Mouse (Mus musculus): ENCODE measurements around the gene Me3. TPM values are rescaled to one million over a fixed set of nuclear protein-coding genes. Genes with fewer than 3 reads are reported as not detected.

Gene Me3
- total RNA-seq, 2 experiments from 2014 or later: 100 to 105 TPM

- DNase-seq (ENCODE audit: low spot score in 2 of 2): no peak
Observed at GRCm38 (mm10) chr7:89664197-89664596, 32.0 kb downstream of the Me3 start.

- no peak for DNase-seq (ENCODE audit: low spot score in 2 of 2)
Observed at GRCm38 (mm10) chr7:89666361-89666760, 34.2 kb downstream of the Me3 start.

- no peak for DNase-seq (ENCODE audit: low spot score in 2 of 2)
Observed at GRCm38 (mm10) chr7:89667570-89667969, 35.4 kb downstream of the Me3 start.

- DNase-seq (ENCODE audit: low spot score in 2 of 2): no peak
Observed at GRCm38 (mm10) chr7:89669461-89669860, 37.3 kb downstream of the Me3 start.

GRCm38 (mm10) chr7:89671104-89671831 lies 39.1 kb downstream of the Me3 start:
- DNase-seq (ENCODE audit: low spot score in 2 of 2): peak; percentile 23 to 44

GRCm38 (mm10) chr7:89676176-89676575 lies 44.0 kb downstream of the Me3 start:
- DNase-seq (ENCODE audit: low spot score in 2 of 2): no peak

GRCm38 (mm10) chr7:89677850-89678249 lies 45.7 kb downstream of the Me3 start:
- DNase-seq (ENCODE audit: low spot score in 2 of 2): no peak

GRCm38 (mm10) chr7:89678719-89679118 lies 46.5 kb downstream of the Me3 start:
- DNase-seq (ENCODE audit: low spot score in 2 of 2): no peak

GRCm38 (mm10) chr7:89679139-89679538 lies 46.9 kb downstream of the Me3 start:
- DNase-seq (ENCODE audit: low spot score in 2 of 2): no peak

- DNase-seq (ENCODE audit: low spot score in 2 of 2): no peak
Observed at GRCm38 (mm10) chr7:89679621-89680140, 47.5 kb downstream of the Me3 start.

- DNase-seq (ENCODE audit: low spot score in 2 of 2): no peak
Observed at GRCm38 (mm10) chr7:89680891-89681290, 48.7 kb downstream of the Me3 start.

- DNase-seq (ENCODE audit: low spot score in 2 of 2): no peak
Observed at GRCm38 (mm10) chr7:89681666-89682470, 49.7 kb downstream of the Me3 start.

GRCm38 (mm10) chr7:89698186-89698585 lies 66.0 kb downstream of the Me3 start:
- no peak for DNase-seq (ENCODE audit: low spot score in 2 of 2)

- DNase-seq (ENCODE audit: low spot score in 2 of 2): no peak
Observed at GRCm38 (mm10) chr7:89699668-89700350, 67.6 kb downstream of the Me3 start.

GRCm38 (mm10) chr7:89700511-89700910 lies 68.3 kb downstream of the Me3 start:
- DNase-seq (ENCODE audit: low spot score in 2 of 2): no peak

- no peak for DNase-seq (ENCODE audit: low spot score in 2 of 2)
Observed at GRCm38 (mm10) chr7:89710776-89711175, 78.6 kb downstream of the Me3 start.

- DNase-seq (ENCODE audit: low spot score in 2 of 2): no peak
Observed at GRCm38 (mm10) chr7:89713059-89713458, 80.9 kb downstream of the Me3 start.

GRCm38 (mm10) chr7:89716226-89716625 lies 84.0 kb downstream of the Me3 start:
- no peak for DNase-seq (ENCODE audit: low spot score in 2 of 2)

GRCm38 (mm10) chr7:89717521-89717920 lies 85.3 kb downstream of the Me3 start:
- DNase-seq (ENCODE audit: low spot score in 2 of 2): no peak

GRCm38 (mm10) chr7:89718264-89718663 lies 86.1 kb downstream of the Me3 start:
- DNase-seq (ENCODE audit: low spot score in 2 of 2): no peak

GRCm38 (mm10) chr7:89720256-89720655 lies 88.1 kb downstream of the Me3 start:
- no peak for DNase-seq (ENCODE audit: low spot score in 2 of 2)

GRCm38 (mm10) chr7:89726712-89727111 lies 94.5 kb downstream of the Me3 start:
- no peak for DNase-seq (ENCODE audit: low spot score in 2 of 2)

Data from left cerebral cortex, adult 18-20 months (tissue).